Mouse (Mus musculus) stomach, embryonic 15.5 days (tissue): Measurements from ENCODE around the gene Nat10. TPM values are rescaled to one million over a fixed set of nuclear protein-coding genes. Genes with fewer than 3 reads are reported as not detected.

Experiments
- ATAC-seq: fragments of 200-750 bp; cut with Nextera tagmentation; 2 replicates; pipeline ENCODE4 v1.8.0; 2017; ENCODE audit warnings: low read depth, moderate number of reproducible peaks, moderate TSS enrichment; ENCODE audit not compliant: insufficient read depth, low FRiP score
- H3K27ac ChIP-seq: fragments of 300-500 bp; sonication (generic); 2 replicates; pipeline ENCODE4 v1.5.1; 2015; ENCODE audit warnings: mild to moderate bottlenecking, inconsistent platforms
- H3K27me3 ChIP-seq: fragments of 300-500 bp; sonication (generic); replicated peaks from 2 replicates; pipeline ENCODE4 v1.6.1; 2015; ENCODE audit warnings: inconsistent platforms
- H3K36me3 ChIP-seq: fragments of 300-500 bp; sonication (generic); 2 replicates; pipeline ENCODE4 v1.6.1; 2015; ENCODE audit warnings: inconsistent platforms
- H3K4me1 ChIP-seq: fragments of 300-500 bp; sonication (generic); 2 replicates; pipeline ENCODE4 v1.6.1; 2015; ENCODE audit warnings: inconsistent platforms
- H3K4me2 ChIP-seq: fragments of 300-500 bp; sonication (generic); 2 replicates; pipeline ENCODE4 v1.6.1; 2015; ENCODE audit warnings: mild to moderate bottlenecking, inconsistent platforms
- H3K4me3 ChIP-seq: fragments of 300-500 bp; sonication (generic); replicated peaks from 2 replicates; pipeline ENCODE4 v1.5.1; 2015; ENCODE audit warnings: inconsistent platforms
- H3K9ac ChIP-seq: fragments of 300-500 bp; sonication (generic); 2 replicates; pipeline ENCODE4 v1.6.1; 2015; ENCODE audit warnings: inconsistent platforms
- H3K9me3 ChIP-seq: fragments of 300-500 bp; sonication (generic); 2 replicates; pipeline ENCODE4 v1.6.1; 2016; ENCODE audit warnings: inconsistent platforms
- WGBS: fragments of 180-500 bp; shearing (Covaris S2); methylation state at CpG from one replicate; pipeline ENCODE4 v1.1.7; 2015; 5-methylcytosine and 5-hydroxymethylcytosine counted together
- polyA plus RNA-seq: library from polyadenylated mRNA; unstranded; fragments of >200 nt; fragmentation: Nextera tagmentation; extraction: Ambion mirVana; gene quantifications from 2 replicates; pipeline ENCODE4 v1.2.1, GENCODE M21; 2015

Gene Nat10
- polyA plus RNA-seq, 1 experiment from 2014 or later, result 25.0 TPM

- no peaks in the 10 kb centered on the region for H3K36me3 ChIP-seq
- no peak overlapping the region for H3K4me2 ChIP-seq
- H3K4me1 ChIP-seq, result no peaks in the 10 kb centered on the region
- H3K4me3 ChIP-seq, result no peak overlapping the region
- WGBS, result 88% methylated on average over 5 of the region's 5 CpGs
- ATAC-seq, result no peak
- no peak overlapping the region for H3K9ac ChIP-seq
- no peak overlapping the region for H3K27ac ChIP-seq
- H3K9me3 ChIP-seq, result no peaks in the 10 kb centered on the region
- no peaks in the 10 kb centered on the region for H3K27me3 ChIP-seq
Observed at GRCm38 (mm10) chr2:103675391-103675790, 85.7 kb downstream of the Nat10 start.

- no peaks in the 10 kb centered on the region for H3K4me1 ChIP-seq
- H3K9ac ChIP-seq, result no peak overlapping the region
- no peak for ATAC-seq
- H3K4me2 ChIP-seq, result no peak overlapping the region
- WGBS, result 66% methylated on average over 4 of the region's 4 CpGs
- no peak overlapping the region for H3K27ac ChIP-seq
- no peak overlapping the region for H3K4me3 ChIP-seq
- H3K27me3 ChIP-seq, result no peaks in the 10 kb centered on the region
- no peaks in the 10 kb centered on the region for H3K36me3 ChIP-seq
- no peaks in the 10 kb centered on the region for H3K9me3 ChIP-seq
Observed at GRCm38 (mm10) chr2:103673609-103674008, 87.5 kb downstream of the Nat10 start.

- Histone ChIP-seq H3K4me3 (no peak overlapping the region), H3K36me3 (no peaks in the 10 kb centered on the region), H3K4me1 (no peaks in the 10 kb centered on the region; the same call in 1 of the 2 replicates), H3K9me3 (no peaks in the 10 kb centered on the region), H3K4me2 (no peak overlapping the region), H3K27me3 (no peaks in the 10 kb centered on the region), H3K27ac (no peak overlapping the region), H3K9ac (no peak overlapping the region)
- no peak for ATAC-seq
- WGBS, result 68% methylated on average over 7 of the region's 7 CpGs
Observed at GRCm38 (mm10) chr2:103672573-103673119, 88.4 kb downstream of the Nat10 start.

Other genes with a start within 250 kb of the Nat10 start
- 4.5 and 5.3 TPM in 2 replicates for gene Abtb2, start 195.0 kb downstream of the Nat10 start, polyA plus RNA-seq
- 252 and 271 TPM in 2 replicates for gene Caprin1, start 36.4 kb upstream of the Nat10 start, polyA plus RNA-seq
- 19.5 and 27.1 TPM in 2 replicates for gene Lmo2, start 196.7 kb upstream of the Nat10 start, polyA plus RNA-seq